Mouse (Mus musculus): Measurements from ENCODE around the gene Ninl.

DNA sequence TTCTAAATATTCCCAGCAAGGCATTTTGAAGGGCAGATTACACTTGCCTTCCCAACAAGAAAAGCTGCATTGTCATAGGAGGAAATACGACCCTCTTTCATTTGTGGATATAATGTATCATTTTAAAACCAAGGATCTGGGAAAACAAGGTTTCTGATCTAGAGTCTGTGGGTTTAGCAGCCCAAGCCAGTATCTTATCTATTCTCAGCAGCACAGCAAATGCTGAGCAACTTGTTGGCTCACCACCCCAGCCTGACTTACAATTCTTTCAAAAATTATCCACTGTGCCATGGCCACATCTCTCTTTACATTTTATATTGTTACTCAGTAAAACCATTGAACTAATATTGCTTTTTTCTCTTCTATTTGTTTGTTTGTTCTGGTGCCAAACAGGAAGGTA lies 27.9 kb downstream of the Ninl start:
- TF ChIP-seq CTCF (IDR thresholded peaks at IDR 0.05; ENCODE audit: extremely low read depth, insufficient read length, insufficient replicate concordance, low read depth, low read length) (no peak), POLR2A (IDR thresholded peaks at IDR 0.05; ENCODE audit: low read depth, low read length) (no peak)
